Mouse (Mus musculus) erythroid progenitor cell, adult 5-6 weeks (primary cell): ENCODE measurements around the gene S100b. TPM values are rescaled to one million over a fixed set of nuclear protein-coding genes. Genes with fewer than 3 reads are reported as not detected.

Source experiments
- ATAC-seq: replicated peaks from 2 replicates; pipeline ENCODE4 v1.8.0; 2016; ENCODE audit warnings: moderate number of reproducible peaks, mild to moderate bottlenecking, moderate TSS enrichment, inconsistent platforms; ENCODE audit not compliant: poor library complexity, low FRiP score, severe bottlenecking
- total RNA-seq, 2 experiments: library from RNA; stranded (forward) in 1 of 2; stranded (reverse) in 1 of 2; fragments of 150-400 nt in 1 of 2; fragments of 186-747, 209-891 nt in 1 of 2; gene quantifications; 2 replicates each; pipeline versions ENCODE4 v1.2.3 to v1.2.4; 2015 to 2017; ENCODE audit warnings: low replicate concordance in 2 of 2

The S100b gene
- total RNA-seq, 2 experiments from 2014 or later, result not detected

- ATAC-seq, result no peak
These were observed 4.2 kb downstream of the S100b start for GRCm38 (mm10) chr10:76257719-76258390.

GRCm38 (mm10) chr10:76259566-76260232, 6.0 kb downstream of the S100b start:
- no peak for ATAC-seq

GRCm38 (mm10) chr10:76260358-76261059, 6.9 kb downstream of the S100b start:
- no peak for ATAC-seq

- no peak for ATAC-seq
These were observed 7.8 kb downstream of the S100b start for GRCm38 (mm10) chr10:76261447-76261846.

GRCm38 (mm10) chr10:76262431-76262830, 8.8 kb downstream of the S100b start:
- ATAC-seq, result no peak

- ATAC-seq, result no peak
These were observed 17.6 kb downstream of the S100b start for GRCm38 (mm10) chr10:76271238-76271637.

- ATAC-seq, result no peak
These were observed 21.6 kb downstream of the S100b start for GRCm38 (mm10) chr10:76275256-76275655.

- ATAC-seq, result no peak
These were observed 25.0 kb downstream of the S100b start for GRCm38 (mm10) chr10:76278541-76279097.

GRCm38 (mm10) chr10:76288268-76288993, 34.8 kb downstream of the S100b start:
- no peak for ATAC-seq

- ATAC-seq, result no peak
These were observed 35.4 kb downstream of the S100b start for GRCm38 (mm10) chr10:76289052-76289451.

GRCm38 (mm10) chr10:76289936-76290671, 36.5 kb downstream of the S100b start:
- no peak for ATAC-seq

- ATAC-seq, result no peak
These were observed 39.6 kb downstream of the S100b start for GRCm38 (mm10) chr10:76293222-76293621.

- ATAC-seq, result no peak
These were observed 46.5 kb downstream of the S100b start for GRCm38 (mm10) chr10:76300133-76300532.

- no peak for ATAC-seq
These were observed 53.1 kb downstream of the S100b start for GRCm38 (mm10) chr10:76306738-76307137.

Other genes starting within 250 kb of the S100b start
- gene Zfp280b, start 221.2 kb upstream of the S100b start, total RNA-seq (2015; ENCODE audit: low replicate concordance), result 10.1 and 12.3 TPM in 2 replicates
- gene Zfp280b, start 221.2 kb upstream of the S100b start, total RNA-seq (2017; ENCODE audit: low replicate concordance), result 3.0 and 3.7 TPM in 2 replicates
- not detected in 2 replicates for gene Slc5a4b, start 142.9 kb upstream of the S100b start, total RNA-seq (2015; ENCODE audit: low replicate concordance)
- gene Slc5a4b, start 142.9 kb upstream of the S100b start, total RNA-seq (2017; ENCODE audit: low replicate concordance), result not detected in 2 replicates
- not detected in 2 replicates for gene Slc5a4a, start 106.4 kb upstream of the S100b start, total RNA-seq (2015; ENCODE audit: low replicate concordance)
- gene Slc5a4a, start 106.4 kb upstream of the S100b start, total RNA-seq (2017; ENCODE audit: low replicate concordance), result not detected in 2 replicates
- gene Prmt2, start 16.0 kb upstream of the S100b start, total RNA-seq (2015; ENCODE audit: low replicate concordance), result 2.2 TPM in 1 of 2 replicates, not detected in the other
- gene Prmt2, start 16.0 kb upstream of the S100b start, total RNA-seq (2017; ENCODE audit: low replicate concordance), result 0.77 TPM in 1 of 2 replicates, not detected in the other
- gene Dip2a, start 91.4 kb downstream of the S100b start, total RNA-seq (2015; ENCODE audit: low replicate concordance), result 0.36 and 0.42 TPM in 2 replicates
- 0.76 and 2.1 TPM in 2 replicates for gene Dip2a, start 91.4 kb downstream of the S100b start, total RNA-seq (2017; ENCODE audit: low replicate concordance)
- not detected in 2 replicates for gene AC141477.1, start 186.6 kb downstream of the S100b start, total RNA-seq (2015; ENCODE audit: low replicate concordance)
- gene AC141477.1, start 186.6 kb downstream of the S100b start, total RNA-seq (2017; ENCODE audit: low replicate concordance), result 11.7 TPM in 1 of 2 replicates, not detected in the other
- 61.6 and 82.9 TPM in 2 replicates for gene Pcnt, start 188.9 kb downstream of the S100b start, total RNA-seq (2015; ENCODE audit: low replicate concordance)
- gene Pcnt, start 188.9 kb downstream of the S100b start, total RNA-seq (2017; ENCODE audit: low replicate concordance), result 99.8 and 127 TPM in 2 replicates
- not detected in 2 replicates for gene 2610028H24Rik, start 195.2 kb downstream of the S100b start, total RNA-seq (2015; ENCODE audit: low replicate concordance)
- not detected in 2 replicates for gene 2610028H24Rik, start 195.2 kb downstream of the S100b start, total RNA-seq (2017; ENCODE audit: low replicate concordance)
- gene Mcm3ap, start 215.1 kb downstream of the S100b start, total RNA-seq (2015; ENCODE audit: low replicate concordance), result 44.0 and 63.8 TPM in 2 replicates
- 39.6 and 39.9 TPM in 2 replicates for gene Mcm3ap, start 215.1 kb downstream of the S100b start, total RNA-seq (2017; ENCODE audit: low replicate concordance)
- 0.72 TPM in 1 of 2 replicates, not detected in the other for gene Ybey, start 215.3 kb downstream of the S100b start, total RNA-seq (2015; ENCODE audit: low replicate concordance)
- 0.98 and 1.0 TPM in 2 replicates for gene Ybey, start 215.3 kb downstream of the S100b start, total RNA-seq (2017; ENCODE audit: low replicate concordance)